Mouse (Mus musculus) liver, adult 2 months (tissue): Measurements from ENCODE around the gene Ccdc58.

Experiments
- CTCF ChIP-seq: fragments of 200-500 bp; IDR thresholded peaks from 2 replicates; pipeline ENCODE4 v1.5.1; 2011; ENCODE audit warnings: low read depth, low read length, control low read depth
- POLR2A ChIP-seq: fragments of 200-500 bp; IDR thresholded peaks from 2 replicates; pipeline ENCODE4 v1.6.1; 2011; ENCODE audit warnings: low read length, control low read depth; ENCODE audit not compliant: insufficient read depth; ENCODE audit errors: extremely low read depth

DNA sequence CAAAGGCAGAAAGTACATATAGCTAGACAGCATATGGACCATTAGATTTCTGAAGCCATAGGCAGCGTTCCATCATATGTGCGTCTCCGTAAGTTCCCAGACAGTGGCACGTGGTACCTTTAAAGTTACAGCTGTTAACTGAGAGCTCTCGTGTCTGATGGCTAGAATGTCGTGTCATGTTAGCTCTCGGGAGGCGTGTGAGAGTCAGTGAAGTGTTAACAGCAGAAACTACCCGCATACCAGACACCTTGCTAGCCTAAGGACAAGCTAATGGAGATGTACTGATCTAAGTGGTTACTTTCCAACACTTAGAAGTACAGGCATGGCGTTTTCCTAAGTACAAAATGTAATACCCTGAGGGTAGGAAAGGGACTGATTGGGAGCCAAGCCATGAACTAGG, 28.4 kb upstream of the Ccdc58 start:
- TF ChIP-seq POLR2A: no peak
- no peak for TF ChIP-seq CTCF
